Mouse (Mus musculus): Measurements from ENCODE around the gene Ivns1abp. TPM values are rescaled to one million over a fixed set of nuclear protein-coding genes. Genes with fewer than 3 reads are reported as not detected.

Ivns1abp gene
- polyA plus RNA-seq, 1 experiment = not detected

DNA sequence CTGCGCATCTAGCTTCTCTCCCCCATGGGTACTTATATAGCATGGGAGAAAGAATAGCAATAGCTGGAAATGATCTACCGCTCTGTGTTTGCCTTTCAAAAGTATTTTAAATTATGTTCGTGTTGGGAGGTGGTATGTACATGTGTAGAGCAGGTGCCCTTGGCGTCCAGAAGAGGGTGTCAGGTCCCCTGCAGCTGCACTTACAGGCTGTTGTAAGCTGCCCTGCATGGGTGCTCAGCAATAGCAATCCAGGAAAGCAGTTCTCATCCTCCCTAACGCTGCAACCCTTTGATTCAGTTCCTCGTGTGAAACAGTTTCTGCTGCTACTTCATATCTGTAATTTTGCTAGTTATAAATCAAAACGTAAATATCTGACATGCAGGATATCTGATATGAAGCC, 14.7 kb upstream of the Ivns1abp start:
- WGBS = 87% methylated on average over 7 of the region's 7 CpGs

GRCm38 (mm10) chr1:151332819-151333218, 11.5 kb upstream of the Ivns1abp start:
- H3K4me3 ChIP-seq (ENCODE audit: insufficient read depth, low read depth, low read length) = no peak overlapping the region
- no peak overlapping the region for H3K27ac ChIP-seq (ENCODE audit: insufficient read depth, low read depth, low read length)
- H3K4me1 ChIP-seq (ENCODE audit: control insufficient read depth, insufficient read depth, low read length) = no peaks in the 10 kb centered on the region
- TF ChIP-seq POLR2A (IDR thresholded peaks at IDR 0.05; ENCODE audit: insufficient read depth, low read depth, low read length) (no peak), CTCF (IDR thresholded peaks at IDR 0.05; ENCODE audit: insufficient read depth, low read depth, low read length) (no peak)
- 97% methylated on average over 3 of the region's 3 CpGs for WGBS

More for the DNA sequence above, 14.7 kb upstream of the Ivns1abp start:
- H3K27ac ChIP-seq (ENCODE audit: insufficient read depth, low read depth, low read length) = no peak overlapping the region
- H3K4me1 ChIP-seq (ENCODE audit: control insufficient read depth, insufficient read depth, low read length) = no peaks in the 10 kb centered on the region
- no peak overlapping the region for H3K4me3 ChIP-seq (ENCODE audit: insufficient read depth, low read depth, low read length)
- TF ChIP-seq CTCF (IDR thresholded peaks at IDR 0.05; ENCODE audit: insufficient read depth, low read depth, low read length) = no peak
- no peak for TF ChIP-seq POLR2A (IDR thresholded peaks at IDR 0.05; ENCODE audit: insufficient read depth, low read depth, low read length)

GRCm38 (mm10) chr1:151338234-151338633, 6.0 kb upstream of the Ivns1abp start:
- H3K27ac ChIP-seq (ENCODE audit: insufficient read depth, low read depth, low read length) = no peak overlapping the region
- H3K4me3 ChIP-seq (ENCODE audit: insufficient read depth, low read depth, low read length) = no peak overlapping the region
- TF ChIP-seq CTCF (IDR thresholded peaks at IDR 0.05; ENCODE audit: insufficient read depth, low read depth, low read length) = no peak
- no peak for TF ChIP-seq POLR2A (IDR thresholded peaks at IDR 0.05; ENCODE audit: insufficient read depth, low read depth, low read length)
- H3K4me1 ChIP-seq (ENCODE audit: control insufficient read depth, insufficient read depth, low read length) = no peaks in the 10 kb centered on the region

- H3K27ac ChIP-seq (ENCODE audit: insufficient read depth, low read depth, low read length) = no peak overlapping the region
- TF ChIP-seq POLR2A (IDR thresholded peaks at IDR 0.05; ENCODE audit: insufficient read depth, low read depth, low read length) (no peak), CTCF (IDR thresholded peaks at IDR 0.05; ENCODE audit: insufficient read depth, low read depth, low read length) (no peak)
- WGBS = 86% methylated on average over 2 of the region's 2 CpGs
- no peak overlapping the region for H3K4me3 ChIP-seq (ENCODE audit: insufficient read depth, low read depth, low read length)
- no peaks in the 10 kb centered on the region for H3K4me1 ChIP-seq (ENCODE audit: control insufficient read depth, insufficient read depth, low read length)
Measured at GRCm38 (mm10) chr1:151338941-151339340, 5.3 kb upstream of the Ivns1abp start.

DNA sequence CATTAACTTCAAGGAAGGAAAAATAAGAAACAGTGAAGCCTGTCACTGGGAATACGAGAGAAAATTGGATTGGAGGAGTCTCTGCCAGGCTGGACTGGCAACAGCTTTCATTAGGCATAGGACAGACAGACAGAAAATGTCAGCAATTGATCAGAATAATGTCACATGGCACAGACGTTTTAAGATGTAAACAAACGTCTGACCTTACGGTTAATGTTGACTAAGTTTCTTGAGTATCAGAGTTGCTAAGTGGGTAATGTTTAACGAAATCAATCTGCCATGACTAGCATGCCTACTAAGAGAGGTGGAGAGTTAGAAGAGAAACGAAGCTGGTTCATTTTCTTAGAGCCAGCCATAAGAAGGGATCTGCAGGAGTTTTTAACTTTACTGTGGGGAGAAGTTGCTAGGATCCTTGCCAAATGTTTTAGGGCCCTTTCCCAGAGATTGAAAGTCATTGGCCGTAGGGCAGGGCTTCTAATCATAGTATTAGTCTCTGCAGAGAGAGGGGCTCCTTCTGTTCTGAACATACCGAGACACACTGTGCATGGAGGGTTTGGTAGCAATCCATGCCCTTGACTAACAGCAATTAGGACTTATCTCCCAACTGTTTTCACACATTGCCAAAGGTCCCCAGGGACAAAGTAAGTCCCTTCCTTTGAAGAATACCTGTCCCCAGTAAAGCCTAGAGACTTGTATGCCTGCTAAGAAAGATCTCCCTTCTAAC, 2.8 kb upstream of the Ivns1abp start:
- H3K27ac ChIP-seq (ENCODE audit: insufficient read depth, low read depth, low read length) = no peak overlapping the region
- WGBS = 83% methylated on average over 8 of the region's 8 CpGs
- TF ChIP-seq CTCF (IDR thresholded peaks at IDR 0.05; ENCODE audit: insufficient read depth, low read depth, low read length) (no peak), POLR2A (IDR thresholded peaks at IDR 0.05; ENCODE audit: insufficient read depth, low read depth, low read length) (no peak)
- H3K4me1 ChIP-seq (ENCODE audit: control insufficient read depth, insufficient read depth, low read length) = no peaks in the 10 kb centered on the region
- H3K4me3 ChIP-seq (ENCODE audit: insufficient read depth, low read depth, low read length) = no peak overlapping the region

DNA sequence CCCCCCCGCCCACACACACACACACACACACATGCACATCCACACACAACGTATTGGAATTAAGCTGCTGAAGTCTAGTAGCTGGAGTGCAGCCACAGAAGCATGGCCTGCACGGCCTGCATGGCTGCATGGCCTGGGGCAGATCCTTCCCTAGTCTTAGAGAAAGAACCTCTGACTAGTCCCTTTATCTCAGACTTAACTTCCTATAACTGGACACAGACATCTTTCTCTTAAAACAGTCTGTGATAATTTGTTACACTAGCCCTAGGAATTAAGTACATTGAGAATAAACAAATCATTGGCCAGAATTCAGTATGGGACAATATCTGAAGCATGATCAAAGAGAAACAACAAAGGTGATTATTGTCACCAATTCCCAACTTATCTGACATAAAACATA, 2.0 kb upstream of the Ivns1abp start:
- Histone ChIP-seq H3K27ac (ENCODE audit: insufficient read depth, low read depth, low read length) (no peak overlapping the region), H3K4me1 (ENCODE audit: control insufficient read depth, insufficient read depth, low read length) (no peaks in the 10 kb centered on the region), H3K4me3 (ENCODE audit: insufficient read depth, low read depth, low read length) (no peak overlapping the region)
- 68% methylated on average over 3 of the region's 3 CpGs for WGBS
- TF ChIP-seq CTCF (IDR thresholded peaks at IDR 0.05; ENCODE audit: insufficient read depth, low read depth, low read length) (no peak), POLR2A (IDR thresholded peaks at IDR 0.05; ENCODE audit: insufficient read depth, low read depth, low read length) (no peak)

DNA sequence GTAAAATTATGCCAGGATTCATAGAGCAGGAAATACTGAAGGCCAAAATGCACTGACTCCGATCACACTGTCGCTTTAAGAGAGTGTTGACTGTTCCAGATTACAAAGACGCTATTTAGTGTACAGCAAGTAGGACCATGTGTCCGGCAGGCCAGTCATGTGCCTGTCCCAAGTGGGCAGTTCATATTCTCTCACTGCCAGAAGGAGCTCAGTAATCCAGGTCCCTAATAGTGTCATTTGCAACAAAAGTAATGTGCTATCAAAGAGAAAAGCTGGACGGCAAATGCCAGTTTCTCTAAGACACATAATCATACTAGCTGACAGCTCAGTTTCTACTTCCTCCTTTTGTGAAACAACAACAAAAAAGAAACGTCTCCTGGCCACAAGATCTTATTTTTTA, 1.3 kb upstream of the Ivns1abp start:
- H3K4me3 ChIP-seq (ENCODE audit: insufficient read depth, low read depth, low read length) = no peak overlapping the region
- no peak for TF ChIP-seq CTCF (IDR thresholded peaks at IDR 0.05; ENCODE audit: insufficient read depth, low read depth, low read length)
- no peak for TF ChIP-seq POLR2A (IDR thresholded peaks at IDR 0.05; ENCODE audit: insufficient read depth, low read depth, low read length)
- H3K4me1 ChIP-seq (ENCODE audit: control insufficient read depth, insufficient read depth, low read length) = no peaks in the 10 kb centered on the region
- 0 out of 2 replicates have a peak overlapping the region, but pooled peaks have one; percentile 53 for H3K27ac ChIP-seq (ENCODE audit: insufficient read depth, low read depth, low read length)
- 40% methylated on average over 6 of the region's 6 CpGs for WGBS

DNA sequence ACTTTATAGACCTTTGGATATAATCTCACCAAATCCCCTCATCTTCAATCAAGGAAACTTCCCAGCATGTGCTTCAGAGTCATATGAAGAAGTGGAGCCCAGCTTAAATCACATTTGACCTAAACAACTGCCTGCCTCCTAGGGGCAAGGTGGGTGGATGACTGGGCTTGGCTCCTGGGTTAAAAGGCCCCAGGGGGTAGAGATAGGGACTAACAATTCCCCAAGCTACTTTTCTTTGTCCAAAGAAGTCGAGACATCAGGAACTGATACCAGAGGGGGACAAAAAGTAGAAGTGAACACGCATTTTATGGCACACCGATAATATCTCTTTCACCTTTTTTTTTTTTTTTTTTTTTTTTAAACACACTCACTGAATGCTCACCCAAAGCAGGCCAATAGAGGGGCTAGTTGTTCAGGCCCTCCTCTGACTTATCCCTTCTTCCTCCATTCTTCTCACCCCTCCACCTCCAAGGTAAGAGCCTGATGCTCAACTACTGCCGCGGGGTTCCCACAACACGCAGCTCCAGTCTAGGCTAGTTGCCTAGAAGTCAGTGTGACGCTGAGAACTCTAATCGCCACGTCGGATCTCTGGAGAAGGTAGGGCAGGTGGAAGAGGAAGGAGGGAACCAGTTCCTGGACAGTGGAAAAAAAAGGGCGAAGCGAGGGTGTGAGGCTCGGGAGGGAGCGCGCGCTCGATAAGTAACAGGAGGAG, 550 bp upstream of the Ivns1abp start:
- Histone ChIP-seq H3K4me1 (ENCODE audit: control insufficient read depth, insufficient read depth, low read length) (no peaks in the 10 kb centered on the region; the same call in 1 of the 2 replicates), H3K4me3 (ENCODE audit: insufficient read depth, low read depth, low read length) (peak overlapping the region; percentile 79), H3K27ac (ENCODE audit: insufficient read depth, low read depth, low read length) (peak overlapping the region; percentile 91)
- 5% methylated on average over 17 of the region's 17 CpGs for WGBS
- TF ChIP-seq POLR2A (IDR thresholded peaks at IDR 0.05; ENCODE audit: insufficient read depth, low read depth, low read length) = no peak
- TF ChIP-seq CTCF (IDR thresholded peaks at IDR 0.05; ENCODE audit: insufficient read depth, low read depth, low read length) = no peak
